Mouse (Mus musculus) CH12.LX (cell line): ENCODE results near the gene Rapgef6. TPM values are rescaled to one million over a fixed set of nuclear protein-coding genes. Genes with fewer than 3 reads are reported as not detected.

Source experiments
- DNase-seq: peaks from one replicate; pipeline ENCODE4 v3.0.0-alpha.2; 2013; ENCODE audit errors: extremely low read depth
- H3K27ac ChIP-seq: 2 replicates; pipeline ENCODE4 v1.5.1; 2012; ENCODE audit warnings: low read depth, mild to moderate bottlenecking, control low read depth, moderate library complexity; ENCODE audit not compliant: insufficient read depth
- H3K27me3 ChIP-seq: replicated peaks from 2 replicates; pipeline ENCODE3; 2012; ENCODE audit warnings: inconsistent platforms
- H3K36me3 ChIP-seq, 2 experiments: replicated peaks in 1 of 2; 2 replicates each; pipeline versions ENCODE3 to v1.6.1; 2012; ENCODE audit warnings: inconsistent platforms in 1 of 2, low read length in 1 of 2, mild to moderate bottlenecking in 1 of 2, mixed read lengths in 1 of 2, moderate library complexity in 1 of 2; ENCODE audit not compliant: control insufficient read depth in 1 of 2, insufficient read depth in 1 of 2
- H3K4me1 ChIP-seq, 2 experiments: 2 replicates each; pipeline ENCODE4 v1.6.1; 2012; ENCODE audit warnings: inconsistent platforms in 1 of 2, moderate library complexity in 1 of 2; ENCODE audit not compliant: insufficient read depth in 2 of 2, control insufficient read depth in 1 of 2
- H3K4me2 ChIP-seq: 2 replicates; pipeline ENCODE4 v1.6.1; 2012; ENCODE audit warnings: low read depth, mild to moderate bottlenecking, control low read depth; ENCODE audit not compliant: poor library complexity, insufficient read depth, severe bottlenecking
- H3K4me3 ChIP-seq, 3 experiments: fragments of 150-350 bp in 1 of 3; sonication (generic) in 1 of 3; replicated peaks in 1 of 3; 2 replicates each; pipeline versions ENCODE3 to v1.5.1; 2011 to 2012; ENCODE audit warnings: low read depth in 2 of 3, low read length in 2 of 3, mild to moderate bottlenecking in 2 of 3, moderate library complexity in 2 of 3, control low read depth in 1 of 3, improper control_type of control experiment in 1 of 3, inconsistent platforms in 1 of 3, mixed read lengths in 1 of 3; ENCODE audit not compliant: poor library complexity in 1 of 3
- H3K79me2 ChIP-seq: replicated peaks from 2 replicates; pipeline ENCODE4 v1.6.1; 2012; ENCODE audit warnings: mild to moderate bottlenecking, moderate library complexity; ENCODE audit not compliant: control insufficient read depth, poor library complexity, insufficient read depth, severe bottlenecking; ENCODE audit errors: extremely low read depth
- H3K9ac ChIP-seq: 2 replicates; pipeline ENCODE4 v1.6.1; 2012; ENCODE audit warnings: low read depth, mild to moderate bottlenecking, control low read depth, moderate library complexity; ENCODE audit not compliant: insufficient read depth
- H3K9me3 ChIP-seq: replicated peaks from 2 replicates; pipeline ENCODE3; 2012; ENCODE audit warnings: low read length, inconsistent platforms, mixed read lengths
- BHLHE40 ChIP-seq: IDR thresholded peaks from 2 replicates; pipeline ENCODE4 v1.6.1; 2011; ENCODE audit warnings: mild to moderate bottlenecking, low read depth, low read length, improper control_type of control experiment
- CHD2 ChIP-seq: IDR thresholded peaks from 2 replicates; pipeline ENCODE4 v1.6.1; 2011; ENCODE audit warnings: low read length, improper control_type of control experiment
- CTCF ChIP-seq, 2 experiments: IDR thresholded peaks in 1 of 2; conservative IDR thresholded peaks in 1 of 2; 2 replicates each; pipeline ENCODE4 v1.5.1; 2011 to 2012; ENCODE audit warnings: low read depth in 2 of 2, low read length in 2 of 2, improper control_type of control experiment in 1 of 2, inconsistent platforms in 1 of 2, mild to moderate bottlenecking in 1 of 2, moderate library complexity in 1 of 2
- E2F4 ChIP-seq: IDR thresholded peaks from 2 replicates; pipeline ENCODE4 v1.6.1; 2011; ENCODE audit warnings: low read depth, low read length, improper control_type of control experiment; ENCODE audit not compliant: insufficient replicate concordance
- EP300 ChIP-seq: IDR thresholded peaks from 2 replicates; pipeline ENCODE4 v1.6.1; 2011; ENCODE audit warnings: low read length, improper control_type of control experiment
- ETS1 ChIP-seq: conservative IDR thresholded peaks from 2 replicates; pipeline ENCODE4 v1.6.1; 2012; ENCODE audit warnings: low read depth, mild to moderate bottlenecking, inconsistent platforms, low read length, improper control_type of control experiment, moderate library complexity
- GABPA ChIP-seq: IDR thresholded peaks from 2 replicates; pipeline ENCODE4 v1.6.1; 2012; ENCODE audit warnings: low read depth, low read length, improper control_type of control experiment, inconsistent platforms; ENCODE audit not compliant: insufficient replicate concordance
- HCFC1 ChIP-seq: IDR thresholded peaks from 2 replicates; pipeline ENCODE4 v1.6.1; 2012; ENCODE audit warnings: low read depth, mild to moderate bottlenecking, inconsistent platforms, low read length, improper control_type of control experiment
- IRF4 ChIP-seq: IDR thresholded peaks from 2 replicates; pipeline ENCODE4 v1.6.1; 2014; ENCODE audit warnings: low read depth, mild to moderate bottlenecking, inconsistent platforms, low read length, improper control_type of control experiment
- JUN ChIP-seq: IDR thresholded peaks from 2 replicates; pipeline ENCODE4 v1.6.1; 2011; ENCODE audit warnings: low read depth, mild to moderate bottlenecking, low read length, improper control_type of control experiment, moderate library complexity; ENCODE audit not compliant: insufficient read depth
- KAT2A ChIP-seq: IDR thresholded peaks from 2 replicates; pipeline ENCODE4 v1.6.1; 2012; ENCODE audit warnings: low read length, improper control_type of control experiment, inconsistent platforms; ENCODE audit not compliant: insufficient replicate concordance
- MAFK ChIP-seq: IDR thresholded peaks from 2 replicates; pipeline ENCODE4 v1.6.1; 2011; ENCODE audit warnings: low read length, improper control_type of control experiment; ENCODE audit not compliant: insufficient replicate concordance
- MAX ChIP-seq: IDR thresholded peaks from 2 replicates; pipeline ENCODE4 v1.6.1; 2011; ENCODE audit warnings: low read length, improper control_type of control experiment
- MEF2A ChIP-seq: IDR thresholded peaks from 2 replicates; pipeline ENCODE4 v1.6.1; 2014; ENCODE audit warnings: low read depth, mild to moderate bottlenecking, inconsistent platforms, low read length, improper control_type of control experiment, borderline replicate concordance
- MXI1 ChIP-seq: IDR thresholded peaks from 2 replicates; pipeline ENCODE4 v1.6.1; 2011; ENCODE audit warnings: mild to moderate bottlenecking, low read depth, low read length, improper control_type of control experiment
- MYC ChIP-seq: IDR thresholded peaks from 2 replicates; pipeline ENCODE4 v1.6.1; 2011; ENCODE audit warnings: low read depth, mild to moderate bottlenecking, improper control_type of control experiment, low read length
- NELFE ChIP-seq: IDR thresholded peaks from 2 replicates; pipeline ENCODE4 v1.6.1; 2011; ENCODE audit warnings: low read depth, low read length, improper control_type of control experiment
- NRF1 ChIP-seq: IDR thresholded peaks from 2 replicates; pipeline ENCODE4 v1.6.1; 2014; ENCODE audit warnings: low read depth, mild to moderate bottlenecking, inconsistent platforms, low read length, improper control_type of control experiment, moderate library complexity
- POLR2A ChIP-seq: IDR thresholded peaks from 2 replicates; pipeline ENCODE4 v1.6.1; 2011; ENCODE audit warnings: low read depth, mild to moderate bottlenecking, improper control_type of control experiment, low read length
- SIN3A ChIP-seq: IDR thresholded peaks from 2 replicates; pipeline ENCODE4 v1.6.1; 2012; ENCODE audit warnings: low read length, improper control_type of control experiment, inconsistent platforms
- SMC3 ChIP-seq: IDR thresholded peaks from 2 replicates; pipeline ENCODE4 v1.6.1; 2011; ENCODE audit warnings: low read depth, low read length, improper control_type of control experiment
- TBP ChIP-seq: conservative IDR thresholded peaks from 2 replicates; pipeline ENCODE4 v1.6.1; 2011; ENCODE audit warnings: low read depth, low read length, improper control_type of control experiment
- TCF12 ChIP-seq: IDR thresholded peaks from 2 replicates; pipeline ENCODE4 v1.6.1; 2014; ENCODE audit warnings: low read depth, mild to moderate bottlenecking, inconsistent platforms, low read length, improper control_type of control experiment
- UBTF ChIP-seq: IDR thresholded peaks from 2 replicates; pipeline ENCODE4 v1.6.1; 2012; ENCODE audit warnings: low read depth, mild to moderate bottlenecking, inconsistent platforms, low read length, improper control_type of control experiment, moderate library complexity
- USF2 ChIP-seq: conservative IDR thresholded peaks from 2 replicates; pipeline ENCODE4 v1.6.1; 2011; ENCODE audit warnings: low read depth, low read length, improper control_type of control experiment
- ZKSCAN1 ChIP-seq: IDR thresholded peaks from 2 replicates; pipeline ENCODE4 v1.6.1; 2012; ENCODE audit warnings: low read depth, inconsistent platforms, low read length, improper control_type of control experiment, borderline replicate concordance
- ZMIZ1 ChIP-seq: IDR thresholded peaks from 2 replicates; pipeline ENCODE4 v1.6.1; 2012; ENCODE audit warnings: low read depth, mild to moderate bottlenecking, inconsistent platforms, low read length, improper control_type of control experiment
- ZNF384 ChIP-seq: IDR thresholded peaks from 2 replicates; pipeline ENCODE4 v1.6.1; 2012; ENCODE audit warnings: low read depth, low read length, improper control_type of control experiment, inconsistent platforms
- dilution Hi-C: fragments of 300-500 bp; cut with MboI; formaldehyde crosslinking; loops from 2 replicates; pipeline ENCODE4 v1.14.3; 2020; ENCODE audit warnings: low sequenced_read_pairs; ENCODE audit not compliant: extremely low pct_unique_long_range_greater_than_20kb, extremely low pct_ligation_motif_present
- in situ Hi-C: fragments of 300-500 bp; cut with MboI; formaldehyde crosslinking; loops from 3 replicates; pipeline ENCODE4 v1.14.3; 2019; ENCODE audit warnings: low sequenced_read_pairs, low pct_ligation_motif_present, low pct_unique_long_range_greater_than_20kb, mixed read lengths
- polyA plus RNA-seq: library from polyadenylated mRNA; unstranded; fragments of >175 nt; gene quantifications from 2 replicates; pipeline ENCODE4 v1.2.1, GENCODE M21; 2012; ENCODE audit warnings: low read depth; ENCODE audit not compliant: insufficient read length
- total RNA-seq, 2 experiments: library from RNA; depleted of rRNA; stranded (reverse); fragments of 300-350 nt in 1 of 2; fragments of >200 nt in 1 of 2; gene quantifications; 2 replicates each; pipeline ENCODE4 v1.2.3; 2012 to 2014

The Rapgef6 gene
- total and polyA plus RNA-seq, 3 experiments, result 36.7 to 63.8 (median 38.3) TPM

DNA sequence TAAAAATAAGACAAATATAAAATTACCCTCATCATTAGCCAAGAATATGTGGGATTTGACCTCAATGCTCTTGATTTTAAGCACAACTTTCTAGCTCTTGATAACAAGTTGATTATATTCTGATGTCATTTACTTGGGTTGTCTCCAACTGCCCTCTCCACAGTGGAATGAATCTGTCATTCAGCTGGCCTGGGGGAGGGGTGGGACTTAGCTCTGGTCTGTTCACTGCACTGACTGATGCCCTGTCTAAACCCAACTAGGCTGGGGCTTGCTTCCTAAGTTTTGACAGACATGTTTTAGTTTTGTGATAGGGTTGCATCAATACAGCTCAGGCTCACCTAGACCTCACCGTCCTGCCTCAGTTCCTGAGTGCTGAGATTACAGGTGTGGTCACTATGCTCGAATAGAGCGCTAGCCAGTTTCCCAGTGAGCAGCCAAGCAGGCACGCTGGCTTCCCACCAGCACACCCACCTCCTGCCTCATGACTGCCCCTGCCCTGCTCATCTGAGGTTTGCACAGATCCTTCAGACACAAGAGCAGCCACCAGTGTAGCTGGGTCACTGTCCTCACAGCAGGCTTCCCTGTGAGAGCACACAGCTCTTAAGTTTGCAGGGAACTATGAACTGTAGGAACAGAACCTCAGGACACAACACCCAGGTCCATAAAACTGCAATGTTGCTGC is 201.8 kb downstream of the Rapgef6 start:
- in situ Hi-C loops, result no loop called here
- H3K9me3 ChIP-seq, result peaks cover 4% of the 10 kb centered on the region

DNA sequence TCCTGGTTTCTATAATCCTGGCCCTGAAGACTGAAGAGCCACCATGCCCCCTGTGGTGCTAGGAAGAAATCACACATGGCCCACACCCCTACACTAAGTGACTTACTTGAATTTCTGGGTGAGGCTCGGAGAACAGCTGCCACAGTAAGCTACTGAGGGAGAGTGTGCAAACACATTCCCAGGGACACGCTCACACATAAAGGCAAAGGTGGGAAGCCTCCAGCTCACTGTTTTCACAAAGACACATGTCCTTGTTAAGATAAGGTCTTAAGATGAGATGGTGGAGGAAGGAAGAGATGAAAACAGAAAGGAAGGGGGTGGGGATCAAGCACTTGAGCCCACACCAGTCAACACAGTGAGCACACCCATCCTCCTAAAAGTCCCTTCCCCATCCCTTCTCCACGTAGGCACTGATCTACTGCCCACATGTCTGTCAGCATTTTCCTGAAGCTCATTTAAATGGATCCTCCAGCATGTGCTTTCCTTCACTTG is 204.0 kb downstream of the Rapgef6 start:
- peak overlapping the region; percentile 72 for H3K4me2 ChIP-seq
- peaks cover 43 to 84% of the 10 kb centered on the region in 2 experiments for H3K4me1 ChIP-seq
- dilution Hi-C loops, result no loop called here
- TF ChIP-seq EP300 (no peak), HCFC1 (no peak), SIN3A (no peak), ZMIZ1 (no peak), TBP (no peak), NELFE (no peak), ZNF384 (no peak), GABPA (no peak), MEF2A (no peak), CHD2 (peak; percentile 48; the same call in 1 of the 2 replicates), USF2 (no peak), SMC3 (no peak; the same call in 1 of the 2 replicates), MAX (peak; percentile 22; the same call in 1 of the 2 replicates), NRF1 (no peak), POLR2A (no peak), ZKSCAN1 (no peak), E2F4 (no peak), MXI1 (no peak), MAFK (no peak), IRF4 (no peak; the same call in 1 of the 2 replicates), ETS1 (no peak), TCF12 (no peak), CTCF (conservative IDR thresholded peaks at IDR 0.05 in 1 of 2, IDR thresholded peaks at IDR 0.05 in 1 of 2; ENCODE audit: low read depth in 2 of 2, low read length in 2 of 2) (peak in 1 of 2 experiments; percentile 34; a peak in 2 of 4 replicates)
- TF ChIP-seq, all 38 proteins: peak for 3
- no peaks in the 10 kb centered on the region for H3K27me3 ChIP-seq
- peak; percentile 48 for DNase-seq
- H3K9ac ChIP-seq, result peak overlapping the region; percentile 37; the same call in 1 of the 2 replicates
- H3K36me3 ChIP-seq, result peaks cover 32 to 69% of the 10 kb centered on the region in 2 experiments
- H3K79me2 ChIP-seq, result peaks cover 28% of the 10 kb centered on the region
- H3K4me3 ChIP-seq, result no peak overlapping the region
- peak overlapping the region; percentile 99 for H3K27ac ChIP-seq
- peaks cover 5% of the 10 kb centered on the region for H3K9me3 ChIP-seq
- in situ Hi-C loops, result no loop called here

More for the DNA sequence above, 201.8 kb downstream of the Rapgef6 start:
- peaks cover 38 to 73% of the 10 kb centered on the region in 2 experiments for H3K4me1 ChIP-seq
- H3K36me3 ChIP-seq, result peaks cover 42 to 71% of the 10 kb centered on the region in 2 experiments
- TF ChIP-seq UBTF (no peak), BHLHE40 (no peak), USF2 (no peak), JUN (no peak), MAX (no peak), KAT2A (no peak), MYC (no peak), GABPA (no peak), NELFE (no peak), POLR2A (no peak)
- no peak overlapping the region for H3K4me2 ChIP-seq
- no peak overlapping the region for H3K9ac ChIP-seq
- H3K79me2 ChIP-seq, result peaks cover 15% of the 10 kb centered on the region
- DNase-seq, result peak; percentile 40
- dilution Hi-C loops, result no loop called here
- no peaks in the 10 kb centered on the region for H3K27me3 ChIP-seq
- H3K4me3 ChIP-seq, result no peak overlapping the region
- peak overlapping the region; percentile 23 for H3K27ac ChIP-seq
